Mouse (Mus musculus): Measurements from ENCODE around the gene Klhdc7b. TPM values are rescaled to one million over a fixed set of nuclear protein-coding genes. Genes with fewer than 3 reads are reported as not detected.
"Not testable (repeated sequence)": the region's sequence is repeated elsewhere in the genome, so short reads cannot be mapped to it uniquely, and the experiment has no call there.

The Klhdc7b gene
- polyA plus RNA-seq, 1 experiment from 2014 or later, result 0.07 TPM

DNA sequence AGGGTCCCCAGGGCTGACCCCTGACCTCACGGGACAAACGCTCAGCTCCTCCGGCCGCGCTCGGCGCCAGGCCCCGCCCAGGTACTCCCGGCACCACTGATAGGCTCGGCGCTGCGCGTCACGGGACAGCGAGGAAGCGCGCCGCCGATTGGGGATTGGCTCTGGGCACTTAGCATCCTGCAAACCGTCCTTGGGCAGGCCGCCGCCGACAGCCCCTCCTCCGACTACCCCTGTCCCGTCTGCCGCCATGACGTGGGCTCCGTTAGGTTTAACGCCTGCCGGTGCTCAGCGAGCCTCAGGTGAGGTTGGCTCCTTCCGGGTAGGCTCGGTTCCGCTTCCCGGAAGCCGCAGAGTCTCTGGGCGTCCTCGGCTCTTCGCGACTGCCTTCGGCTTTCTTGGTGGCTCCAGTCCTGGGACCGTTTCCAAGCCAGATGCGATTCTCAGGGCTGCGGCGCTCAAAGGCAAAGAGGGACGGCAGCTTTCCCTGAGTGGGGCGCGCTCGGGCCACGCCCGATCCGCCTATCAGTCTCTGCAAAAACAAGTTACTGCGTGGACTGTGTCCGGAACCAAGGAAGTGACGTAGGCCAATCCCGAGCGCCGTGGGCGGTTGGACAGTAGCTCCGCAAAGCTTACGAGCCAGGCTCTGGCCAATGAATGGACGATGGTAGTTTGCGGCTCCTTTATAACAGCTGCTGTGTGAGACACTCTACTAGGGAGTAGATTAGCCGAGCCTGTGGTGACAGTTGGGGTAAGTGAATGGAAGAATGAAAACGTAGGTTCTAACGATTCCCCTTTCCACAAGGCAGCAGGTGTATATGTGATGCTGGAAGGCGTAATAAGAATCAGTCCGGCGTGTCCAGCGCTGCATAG, 44.9 kb downstream of the Klhdc7b start, which contains the start of the genes C730034F03Rik, Gm44502 and Chkb:
TSS of gene C730034F03Rik (plus strand) at position 238 of the 870 bp plus-strand sequence.
TSS of gene Gm44502 (minus strand) at position 345 of the 870 bp plus-strand sequence.
TSS of gene Chkb (minus strand) at position 557 of the 870 bp plus-strand sequence.
- DNase-seq (ENCODE audit: low spot score) (peak; percentile 93), ATAC-seq (ENCODE audit: low FRiP score) (peak; percentile 94)
- under 1% methylated on average over 70 of the region's 70 CpGs for whole genome bisulfite sequencing
- Histone ChIP-seq H3K27ac (peak within 1 kb of the TSS; percentile 94), H3K4me2 (replicated peaks) (peak within 1 kb of the TSS; percentile 84), H3K36me3 (replicated peaks; ENCODE audit: control insufficient read depth, insufficient read depth) (peaks cover 27% of the 10 kb centered on the region), H3K9ac (peak within 1 kb of the TSS; percentile 70), H3K4me3 (replicated peaks; ENCODE audit: low read length) (peak within 1 kb of the TSS; percentile 59), H3K4me1 (replicated peaks; ENCODE audit: control insufficient read depth, insufficient read depth, low read length) (peaks cover 9% of the 10 kb centered on the region), H3K9me3 (ENCODE audit: control insufficient read depth, low read length) (no peaks in the 10 kb centered on the region), H3K27me3 (ENCODE audit: control insufficient read depth, insufficient read depth, low read length) (no peaks in the 10 kb centered on the region)

DNA sequence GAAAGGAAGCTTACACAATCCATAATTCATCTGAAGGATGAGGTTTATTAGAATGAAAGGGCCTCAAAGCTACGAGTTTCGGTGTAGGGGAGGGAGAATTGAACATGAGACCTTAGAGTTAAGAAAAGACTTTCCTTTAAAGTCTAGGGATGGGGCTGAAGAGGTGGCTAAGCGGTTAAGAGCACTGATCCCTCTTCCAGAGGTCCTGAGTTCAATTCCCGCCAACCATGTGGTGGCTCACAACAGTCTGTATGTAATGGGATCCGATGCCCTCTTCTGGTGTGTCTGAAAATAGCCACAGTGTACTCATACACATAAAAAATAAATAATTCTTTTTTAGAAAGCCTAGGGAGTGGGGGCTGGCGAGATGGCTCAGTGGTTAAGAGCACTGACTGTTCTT, 45.6 kb downstream of the Klhdc7b start:
- Histone ChIP-seq H3K4me2 (replicated peaks) (peak overlapping the region; percentile 84), H3K9me3 (ENCODE audit: control insufficient read depth, low read length) (no peaks in the 10 kb centered on the region), H3K9ac (peak overlapping the region; percentile 70), H3K4me1 (replicated peaks; ENCODE audit: control insufficient read depth, insufficient read depth, low read length) (peaks cover 9% of the 10 kb centered on the region), H3K27ac (peak overlapping the region; percentile 94), H3K4me3 (replicated peaks; ENCODE audit: low read length) (peak overlapping the region; percentile 59), H3K36me3 (replicated peaks; ENCODE audit: control insufficient read depth, insufficient read depth) (peaks cover 27% of the 10 kb centered on the region), H3K27me3 (ENCODE audit: control insufficient read depth, insufficient read depth, low read length) (no peaks in the 10 kb centered on the region)
- ATAC-seq (ENCODE audit: low FRiP score) (no peak), DNase-seq (ENCODE audit: low spot score) (no peak)
- 49% methylated on average over 6 of the region's 6 CpGs for WGBS

- not testable (repeated sequence) for H3K9ac ChIP-seq; H3K4me3 ChIP-seq (replicated peaks; ENCODE audit: low read length); DNase-seq (ENCODE audit: low spot score); H3K27me3 ChIP-seq (ENCODE audit: control insufficient read depth, insufficient read depth, low read length); ATAC-seq (ENCODE audit: low FRiP score); H3K9me3 ChIP-seq (ENCODE audit: control insufficient read depth, low read length); H3K4me1 ChIP-seq (replicated peaks; ENCODE audit: control insufficient read depth, insufficient read depth, low read length); H3K27ac ChIP-seq
- peaks cover 23% of the 10 kb centered on the region for H3K36me3 ChIP-seq (replicated peaks; ENCODE audit: control insufficient read depth, insufficient read depth)
- peak overlapping the region; percentile 84 for H3K4me2 ChIP-seq (replicated peaks)
- 90% methylated on average over 6 of the region's 9 CpGs for WGBS
These were observed 46.1 kb downstream of the Klhdc7b start for GRCm38 (mm10) chr15:89430771-89431170.

DNA sequence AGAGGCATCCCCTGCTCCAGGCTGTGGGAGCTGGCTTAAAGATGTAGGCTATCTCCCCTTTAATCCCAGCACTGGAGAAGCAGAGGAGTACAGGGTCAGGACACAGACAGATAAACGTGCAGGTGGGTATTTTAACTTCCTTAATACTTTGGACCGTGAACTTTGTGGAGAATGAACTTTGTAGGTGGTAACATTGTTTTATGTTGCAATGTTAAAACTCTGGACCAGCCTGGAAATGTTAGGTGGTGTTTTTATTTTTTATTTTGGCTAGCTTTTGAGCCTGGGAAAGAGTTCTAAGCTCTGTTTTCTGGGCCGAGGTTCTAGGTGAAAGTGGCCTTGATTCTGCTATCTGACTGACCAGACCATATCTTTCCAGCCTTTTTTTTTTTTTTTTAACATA, 46.6 kb downstream of the Klhdc7b start:
- Histone ChIP-seq H3K4me3 (replicated peaks; ENCODE audit: low read length) (no peak overlapping the region), H3K27ac (no peak overlapping the region), H3K9ac (no peak overlapping the region), H3K27me3 (ENCODE audit: control insufficient read depth, insufficient read depth, low read length) (no peaks in the 10 kb centered on the region), H3K36me3 (replicated peaks; ENCODE audit: control insufficient read depth, insufficient read depth) (peaks cover 18% of the 10 kb centered on the region), H3K4me1 (replicated peaks; ENCODE audit: control insufficient read depth, insufficient read depth, low read length) (peaks cover 9% of the 10 kb centered on the region), H3K9me3 (ENCODE audit: control insufficient read depth, low read length) (no peaks in the 10 kb centered on the region), H3K4me2 (replicated peaks) (0 out of 2 replicates have a peak overlapping the region, but pooled peaks have one; percentile 84)
- ATAC-seq (ENCODE audit: low FRiP score), result no peak
- 95% methylated on average over 3 of the region's 3 CpGs for WGBS
- DNase-seq (ENCODE audit: low spot score), result no peak

DNA sequence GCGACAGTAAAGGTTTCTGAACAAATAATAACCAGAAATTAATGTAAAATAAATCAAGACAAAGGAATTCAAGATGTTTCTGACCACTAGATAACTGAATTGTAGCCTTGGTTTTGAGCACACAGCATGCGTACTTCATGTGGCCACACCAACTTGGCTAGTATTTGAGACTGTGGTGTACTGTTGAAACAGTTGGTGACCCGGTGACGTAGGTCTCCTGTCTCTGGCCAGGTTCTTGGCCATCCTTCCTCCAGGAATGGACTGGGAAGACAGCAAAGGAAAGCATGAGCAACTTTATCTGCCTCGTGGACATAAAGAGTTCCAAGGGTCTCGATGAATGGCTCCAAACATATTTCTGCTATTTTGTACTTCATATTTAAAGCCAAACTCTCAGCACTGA, 47.1 kb downstream of the Klhdc7b start:
- ATAC-seq (ENCODE audit: low FRiP score), result no peak
- no peaks in the 10 kb centered on the region for H3K27me3 ChIP-seq (ENCODE audit: control insufficient read depth, insufficient read depth, low read length)
- 94% methylated on average over 6 of the region's 6 CpGs for WGBS
- no peak for DNase-seq (ENCODE audit: low spot score)
- H3K27ac ChIP-seq, result no peak overlapping the region
- H3K4me1 ChIP-seq (replicated peaks; ENCODE audit: control insufficient read depth, insufficient read depth, low read length), result peaks cover 9% of the 10 kb centered on the region
- no peak overlapping the region for H3K9ac ChIP-seq
- H3K36me3 ChIP-seq (replicated peaks; ENCODE audit: control insufficient read depth, insufficient read depth), result peaks cover 13% of the 10 kb centered on the region
- no peak overlapping the region for H3K4me2 ChIP-seq (replicated peaks)
- no peaks in the 10 kb centered on the region for H3K9me3 ChIP-seq (ENCODE audit: control insufficient read depth, low read length)
- no peak overlapping the region for H3K4me3 ChIP-seq (replicated peaks; ENCODE audit: low read length)

GRCm38 (mm10) chr15:89432946-89433345, 48.2 kb downstream of the Klhdc7b start:
- H3K9ac ChIP-seq, result no peak overlapping the region
- H3K4me3 ChIP-seq (replicated peaks; ENCODE audit: low read length), result no peak overlapping the region
- H3K36me3 ChIP-seq (replicated peaks; ENCODE audit: control insufficient read depth, insufficient read depth), result 0 out of 2 replicates have a peak, but pooled peaks cover 2% of the 10 kb centered on the region
- H3K9me3 ChIP-seq (ENCODE audit: control insufficient read depth, low read length), result no peaks in the 10 kb centered on the region
- WGBS, result 76% methylated on average over 4 of the region's 4 CpGs
- DNase-seq (ENCODE audit: low spot score) (no peak), ATAC-seq (ENCODE audit: low FRiP score) (no peak)
- no peaks in the 10 kb centered on the region for H3K27me3 ChIP-seq (ENCODE audit: control insufficient read depth, insufficient read depth, low read length)
- peaks cover 9% of the 10 kb centered on the region for H3K4me1 ChIP-seq (replicated peaks; ENCODE audit: control insufficient read depth, insufficient read depth, low read length)
- no peak overlapping the region for H3K27ac ChIP-seq
- no peak overlapping the region for H3K4me2 ChIP-seq (replicated peaks)

GRCm38 (mm10) chr15:89434136-89434535, 49.4 kb downstream of the Klhdc7b start:
- H3K4me2 ChIP-seq (replicated peaks), result no peak overlapping the region
- H3K27ac ChIP-seq, result no peak overlapping the region
- H3K9me3 ChIP-seq (ENCODE audit: control insufficient read depth, low read length), result no peaks in the 10 kb centered on the region
- H3K4me1 ChIP-seq (replicated peaks; ENCODE audit: control insufficient read depth, insufficient read depth, low read length), result no peaks in the 10 kb centered on the region
- no peak for DNase-seq (ENCODE audit: low spot score)
- no peak overlapping the region for H3K4me3 ChIP-seq (replicated peaks; ENCODE audit: low read length)
- 81% methylated on average over 3 of the region's 3 CpGs for WGBS
- H3K36me3 ChIP-seq (replicated peaks; ENCODE audit: control insufficient read depth, insufficient read depth), result no peaks in the 10 kb centered on the region
- H3K27me3 ChIP-seq (ENCODE audit: control insufficient read depth, insufficient read depth, low read length), result no peaks in the 10 kb centered on the region
- H3K9ac ChIP-seq, result no peak overlapping the region
- no peak for ATAC-seq (ENCODE audit: low FRiP score)

- WGBS, result 85% methylated on average over 5 of the region's 5 CpGs
- no peak for ATAC-seq (ENCODE audit: low FRiP score)
These were observed 51.2 kb downstream of the Klhdc7b start for GRCm38 (mm10) chr15:89435878-89436277.

More at GRCm38 (mm10) chr15:89435878-89436277, 51.2 kb downstream of the Klhdc7b start:
- no peak overlapping the region for H3K27ac ChIP-seq
- H3K9me3 ChIP-seq (ENCODE audit: control insufficient read depth, low read length), result no peaks in the 10 kb centered on the region
- DNase-seq (ENCODE audit: low spot score), result no peak
- H3K9ac ChIP-seq, result no peak overlapping the region
- H3K27me3 ChIP-seq (ENCODE audit: control insufficient read depth, insufficient read depth, low read length), result no peaks in the 10 kb centered on the region
- no peaks in the 10 kb centered on the region for H3K4me1 ChIP-seq (replicated peaks; ENCODE audit: control insufficient read depth, insufficient read depth, low read length)
- H3K4me2 ChIP-seq (replicated peaks), result no peak overlapping the region
- no peak overlapping the region for H3K4me3 ChIP-seq (replicated peaks; ENCODE audit: low read length)
- no peaks in the 10 kb centered on the region for H3K36me3 ChIP-seq (replicated peaks; ENCODE audit: control insufficient read depth, insufficient read depth)
